Mouse (Mus musculus) intestine, embryonic 14.5 days (tissue): Measurements from ENCODE around the gene Nipal4. TPM values are rescaled to one million over a fixed set of nuclear protein-coding genes. Genes with fewer than 3 reads are reported as not detected.

Experiments
- ATAC-seq: fragments of 200-750 bp; cut with Nextera tagmentation; replicated peaks from 2 replicates; pipeline ENCODE4 v1.8.0; 2017; ENCODE audit warnings: low read depth, moderate number of reproducible peaks, moderate TSS enrichment, moderate library complexity; ENCODE audit not compliant: low FRiP score, low TSS enrichment
- DNase-seq: peaks from one replicate; pipeline ENCODE4 v3.0.0-alpha.2; 2018; ENCODE audit warnings: low spot score
- H3K27ac ChIP-seq: fragments of 300-500 bp; sonication (generic); 2 replicates; pipeline ENCODE4 v1.5.1; 2014; ENCODE audit warnings: low read depth, mild to moderate bottlenecking, control low read depth
- H3K27me3 ChIP-seq: fragments of 300-500 bp; sonication (generic); replicated peaks from 2 replicates; pipeline ENCODE4 v1.6.1; 2014; ENCODE audit warnings: low read length, control low read depth; ENCODE audit not compliant: control insufficient read depth, insufficient read depth
- H3K36me3 ChIP-seq: fragments of 300-500 bp; sonication (generic); 2 replicates; pipeline ENCODE4 v1.6.1; 2014; ENCODE audit warnings: low read length, control low read depth; ENCODE audit not compliant: control insufficient read depth, insufficient read depth
- H3K4me1 ChIP-seq: fragments of 300-500 bp; sonication (generic); replicated peaks from 2 replicates; pipeline ENCODE4 v1.6.1; 2014; ENCODE audit warnings: low read length, control low read depth, mixed read lengths; ENCODE audit not compliant: control insufficient read depth, insufficient read depth
- H3K4me2 ChIP-seq: fragments of 300-500 bp; sonication (generic); 2 replicates; pipeline ENCODE4 v1.6.1; 2014; ENCODE audit warnings: low read length
- H3K4me3 ChIP-seq: fragments of 300-500 bp; sonication (generic); 2 replicates; pipeline ENCODE4 v1.5.1; 2014; ENCODE audit warnings: low read depth, low read length, control low read depth, mixed read lengths
- H3K9ac ChIP-seq: fragments of 300-500 bp; sonication (generic); 2 replicates; pipeline ENCODE4 v1.6.1; 2014; ENCODE audit warnings: mild to moderate bottlenecking, low read length
- H3K9me3 ChIP-seq: fragments of 300-500 bp; sonication (generic); 2 replicates; pipeline ENCODE4 v1.6.1; 2016; ENCODE audit warnings: low read length, control low read depth; ENCODE audit not compliant: control insufficient read depth
- WGBS: fragments of 180-500 bp; shearing (Covaris S2); extraction: QIAGEN DNeasy Blood & Tissue Kit; methylation state at CpG from one replicate; pipeline ENCODE4 v1.1.7; 2014; 5-methylcytosine and 5-hydroxymethylcytosine counted together
- polyA plus RNA-seq: library from polyadenylated mRNA; unstranded; fragments of >200 nt; fragmentation: Nextera tagmentation; extraction: Ambion mirVana; gene quantifications from 2 replicates; pipeline ENCODE4 v1.2.1, GENCODE M21; 2014

Nipal4 gene
- polyA plus RNA-seq, result 3.5 and 4.5 TPM in 2 replicates

DNA sequence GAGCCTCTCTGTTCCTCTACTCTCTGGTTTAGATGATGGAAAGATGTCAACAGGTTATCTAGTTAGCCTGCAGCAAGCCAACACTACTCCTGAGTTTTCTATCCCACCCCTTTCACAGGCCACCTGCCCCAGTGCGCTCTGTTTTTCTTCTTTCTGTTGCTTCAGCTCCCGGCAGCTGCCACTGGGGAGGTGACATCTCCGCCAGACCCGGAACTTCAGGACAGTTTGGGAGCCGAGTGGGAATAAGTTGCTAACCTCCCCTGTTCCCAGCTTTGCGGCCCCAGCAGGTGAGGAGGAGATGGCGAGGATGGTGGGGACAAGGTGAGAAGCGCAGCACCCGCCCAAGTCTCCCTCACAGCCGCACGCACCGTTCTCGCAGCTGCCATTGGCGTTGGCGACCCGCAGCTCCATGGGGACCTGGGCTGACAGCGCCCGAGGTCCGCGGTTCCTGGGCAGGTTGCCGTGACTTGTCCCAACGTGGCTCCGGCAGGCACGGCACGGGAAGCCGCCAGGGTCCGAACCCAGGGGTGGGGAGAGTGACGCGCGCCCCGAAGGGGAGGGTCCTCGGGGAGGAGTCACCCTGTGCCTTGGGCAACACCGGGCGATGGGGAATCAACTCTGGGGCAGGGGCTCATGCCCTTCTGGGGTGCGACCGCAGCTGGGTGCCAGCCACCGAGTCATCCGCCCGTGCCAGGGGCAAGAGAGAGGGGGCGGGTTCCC lies at the start of gene Nipal4:
Nipal4 (minus strand) TSS at position 643 of the 720 bp plus-strand sequence.
- Histone ChIP-seq H3K27ac (no peak within 1 kb of the TSS), H3K4me2 (peak within 1 kb of the TSS; percentile 90), H3K9ac (peak within 1 kb of the TSS; percentile 43), H3K27me3 (no peaks in the 10 kb centered on the region), H3K4me1 (0 out of 2 replicates have a peak, but pooled peaks cover 3% of the 10 kb centered on the region), H3K9me3 (no peaks in the 10 kb centered on the region), H3K36me3 (no peaks in the 10 kb centered on the region), H3K4me3 (peak within 1 kb of the TSS; percentile 57)
- ATAC-seq, result peak; percentile 70
- WGBS, result under 1% methylated on average over 37 of the region's 40 CpGs
- DNase-seq, result peak; percentile 75

DNA sequence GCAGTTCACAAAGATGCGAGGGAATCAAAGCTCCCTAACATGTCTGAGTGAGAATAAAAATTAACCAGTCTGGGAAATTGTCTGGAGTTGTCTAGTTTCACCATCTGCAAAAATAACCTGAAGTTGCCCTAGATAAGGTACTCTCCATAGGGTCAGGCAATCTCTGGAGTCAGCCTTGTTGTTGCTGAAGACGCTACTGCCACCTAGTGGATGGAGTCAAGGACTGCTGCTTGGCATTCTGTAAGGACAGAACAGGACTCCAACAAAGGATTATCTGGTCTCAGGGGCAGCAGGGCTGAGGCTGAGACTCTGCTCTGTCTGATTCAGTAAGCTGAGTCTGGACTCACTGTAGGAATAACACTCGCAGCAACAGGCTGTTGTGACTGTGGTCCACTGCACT lies 49.0 kb upstream of the Nipal4 start:
- Histone ChIP-seq H3K9ac (peak overlapping the region; percentile 20), H3K27ac (peak overlapping the region; percentile 100), H3K4me1 (peaks cover 34% of the 10 kb centered on the region), H3K4me3 (no peak overlapping the region), H3K36me3 (no peaks in the 10 kb centered on the region), H3K27me3 (no peaks in the 10 kb centered on the region), H3K4me2 (peak overlapping the region; percentile 17; the same call in 1 of the 2 replicates), H3K9me3 (no peaks in the 10 kb centered on the region)
- peak; percentile 74 for DNase-seq
- peak; percentile 80 for ATAC-seq
- 10% methylated on average over 3 of the region's 3 CpGs for WGBS

DNA sequence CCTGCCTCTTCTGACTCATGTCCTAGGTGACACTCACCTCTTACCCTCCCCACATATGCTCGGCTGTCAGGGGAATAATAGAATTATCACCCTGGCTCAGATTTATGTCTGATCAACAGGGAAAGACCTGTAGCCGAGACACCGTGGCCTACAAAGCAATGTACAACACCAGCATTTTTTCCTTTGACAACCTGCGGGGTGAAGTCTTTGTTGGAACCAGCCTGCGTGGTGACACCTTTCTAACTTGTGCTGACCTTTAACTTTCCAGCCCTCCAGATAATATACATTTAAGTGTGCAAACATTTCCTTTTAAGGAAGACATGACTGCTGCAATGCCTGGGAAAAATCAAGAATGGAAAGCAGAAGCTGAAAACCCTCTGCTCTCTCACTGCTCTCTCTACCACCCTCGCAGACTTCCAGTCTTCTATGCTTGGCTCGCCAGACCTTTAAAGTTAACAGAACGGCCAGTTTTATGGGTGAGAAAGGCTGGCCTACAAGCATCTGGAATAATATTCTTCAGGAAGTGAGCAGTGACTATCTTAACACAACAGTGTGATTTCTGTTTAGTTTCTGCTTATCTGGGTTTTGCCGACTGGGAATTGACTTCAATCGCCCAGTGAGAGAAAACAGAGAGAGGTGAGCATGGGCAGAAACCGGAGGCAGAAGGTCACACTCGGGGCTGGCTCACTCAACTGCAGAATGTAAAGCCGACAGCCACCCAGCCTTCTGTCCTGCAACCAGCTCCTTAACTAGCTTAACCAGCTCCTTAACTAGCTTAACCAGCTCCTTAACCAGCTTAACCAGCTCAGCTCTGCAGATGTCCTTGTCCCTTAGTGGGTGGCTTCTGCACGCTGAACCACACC lies 48.3 kb upstream of the Nipal4 start:
- ATAC-seq (peak; percentile 13), DNase-seq (peak; percentile 74)
- WGBS, result 15% methylated on average over 14 of the region's 14 CpGs
- Histone ChIP-seq H3K9ac (peak overlapping the region; percentile 40), H3K9me3 (no peaks in the 10 kb centered on the region), H3K36me3 (no peaks in the 10 kb centered on the region), H3K4me2 (peak overlapping the region; percentile 18), H3K4me3 (no peak overlapping the region), H3K27me3 (no peaks in the 10 kb centered on the region), H3K27ac (peak overlapping the region; percentile 100), H3K4me1 (peaks cover 38% of the 10 kb centered on the region)

- H3K4me1 ChIP-seq, result peaks cover 38% of the 10 kb centered on the region
- ATAC-seq, result peak; percentile 88
- 26% methylated on average over 5 of the region's 5 CpGs for WGBS
- no peak for DNase-seq
- H3K27me3 ChIP-seq, result no peaks in the 10 kb centered on the region
- peak overlapping the region; percentile 18; the same call in 1 of the 2 replicates for H3K4me2 ChIP-seq
- no peaks in the 10 kb centered on the region for H3K36me3 ChIP-seq
- no peak overlapping the region for H3K4me3 ChIP-seq
- peak overlapping the region; percentile 40; the same call in 1 of the 2 replicates for H3K9ac ChIP-seq
- peak overlapping the region; percentile 100 for H3K27ac ChIP-seq
- H3K9me3 ChIP-seq, result no peaks in the 10 kb centered on the region
These were observed 47.5 kb upstream of the Nipal4 start for GRCm38 (mm10) chr11:46213844-46214243.

GRCm38 (mm10) chr11:46211858-46212257 lies 45.5 kb upstream of the Nipal4 start:
- Histone ChIP-seq H3K4me3 (no peak overlapping the region), H3K4me1 (peaks cover 38% of the 10 kb centered on the region), H3K9me3 (no peaks in the 10 kb centered on the region), H3K9ac (no peak overlapping the region), H3K27me3 (no peaks in the 10 kb centered on the region), H3K36me3 (no peaks in the 10 kb centered on the region; the same call in 1 of the 2 replicates), H3K27ac (peak overlapping the region; percentile 100), H3K4me2 (no peak overlapping the region)
- WGBS, result 30% methylated on average over 3 of the region's 3 CpGs
- ATAC-seq (no peak), DNase-seq (no peak)

DNA sequence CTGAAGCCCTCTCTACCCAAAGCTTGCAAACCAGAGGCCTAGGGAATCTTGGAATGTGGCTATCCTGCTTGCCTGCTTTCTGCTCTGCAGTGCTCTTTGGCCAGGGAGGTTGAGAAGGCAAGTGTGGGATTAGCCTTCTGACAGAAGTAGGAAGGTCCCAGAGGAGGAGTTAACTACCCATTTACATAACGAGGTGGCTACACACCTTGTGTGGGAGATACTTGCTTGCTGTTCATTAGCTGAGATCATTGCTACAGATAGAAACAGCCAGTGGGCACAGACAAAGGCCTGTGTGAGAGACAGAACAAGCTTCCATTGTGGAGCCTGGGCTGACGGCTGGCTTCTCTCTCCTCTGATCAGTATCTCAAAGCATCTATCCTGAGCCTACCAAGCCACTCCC lies 43.6 kb upstream of the Nipal4 start:
- H3K27ac ChIP-seq, result no peak overlapping the region
- DNase-seq (no peak), ATAC-seq (no peak)
- H3K4me3 ChIP-seq, result no peak overlapping the region
- no peaks in the 10 kb centered on the region; the same call in 1 of the 2 replicates for H3K36me3 ChIP-seq
- H3K9me3 ChIP-seq, result no peaks in the 10 kb centered on the region
- H3K27me3 ChIP-seq, result no peaks in the 10 kb centered on the region
- WGBS, result 42% methylated on average over 2 of the region's 2 CpGs
- no peak overlapping the region for H3K4me2 ChIP-seq
- no peak overlapping the region for H3K9ac ChIP-seq
- peaks cover 38% of the 10 kb centered on the region for H3K4me1 ChIP-seq

GRCm38 (mm10) chr11:46205639-46206409 lies 39.5 kb upstream of the Nipal4 start:
- 24% methylated on average over 17 of the region's 17 CpGs for whole genome bisulfite sequencing
- Histone ChIP-seq H3K9me3 (no peaks in the 10 kb centered on the region), H3K4me2 (no peak overlapping the region; the same call in 1 of the 2 replicates), H3K4me1 (peaks cover 13% of the 10 kb centered on the region; the same call in 1 of the 2 replicates), H3K9ac (no peak overlapping the region), H3K36me3 (no peaks in the 10 kb centered on the region; the same call in 1 of the 2 replicates), H3K4me3 (no peak overlapping the region), H3K27me3 (no peaks in the 10 kb centered on the region), H3K27ac (peak overlapping the region; percentile 90)
- ATAC-seq (peak; percentile 66), DNase-seq (peak; percentile 58)

- no peaks in the 10 kb centered on the region; the same call in 1 of the 2 replicates for H3K36me3 ChIP-seq
- WGBS, result 87% methylated on average over 9 of the region's 9 CpGs
- ATAC-seq, result no peak
These were observed 38.5 kb upstream of the Nipal4 start for GRCm38 (mm10) chr11:46204841-46205240.

More at GRCm38 (mm10) chr11:46204841-46205240, 38.5 kb upstream of the Nipal4 start:
- H3K27ac ChIP-seq, result peak overlapping the region; percentile 90
- no peaks in the 10 kb centered on the region for H3K27me3 ChIP-seq
- no peak overlapping the region for H3K4me2 ChIP-seq
- H3K9me3 ChIP-seq, result no peaks in the 10 kb centered on the region
- H3K4me3 ChIP-seq, result no peak overlapping the region
- no peak overlapping the region for H3K9ac ChIP-seq
- H3K4me1 ChIP-seq, result peaks cover 10% of the 10 kb centered on the region; the same call in 1 of the 2 replicates
- DNase-seq, result no peak
